Mouse (Mus musculus): Measurements from ENCODE around the gene Pecr.

DNA sequence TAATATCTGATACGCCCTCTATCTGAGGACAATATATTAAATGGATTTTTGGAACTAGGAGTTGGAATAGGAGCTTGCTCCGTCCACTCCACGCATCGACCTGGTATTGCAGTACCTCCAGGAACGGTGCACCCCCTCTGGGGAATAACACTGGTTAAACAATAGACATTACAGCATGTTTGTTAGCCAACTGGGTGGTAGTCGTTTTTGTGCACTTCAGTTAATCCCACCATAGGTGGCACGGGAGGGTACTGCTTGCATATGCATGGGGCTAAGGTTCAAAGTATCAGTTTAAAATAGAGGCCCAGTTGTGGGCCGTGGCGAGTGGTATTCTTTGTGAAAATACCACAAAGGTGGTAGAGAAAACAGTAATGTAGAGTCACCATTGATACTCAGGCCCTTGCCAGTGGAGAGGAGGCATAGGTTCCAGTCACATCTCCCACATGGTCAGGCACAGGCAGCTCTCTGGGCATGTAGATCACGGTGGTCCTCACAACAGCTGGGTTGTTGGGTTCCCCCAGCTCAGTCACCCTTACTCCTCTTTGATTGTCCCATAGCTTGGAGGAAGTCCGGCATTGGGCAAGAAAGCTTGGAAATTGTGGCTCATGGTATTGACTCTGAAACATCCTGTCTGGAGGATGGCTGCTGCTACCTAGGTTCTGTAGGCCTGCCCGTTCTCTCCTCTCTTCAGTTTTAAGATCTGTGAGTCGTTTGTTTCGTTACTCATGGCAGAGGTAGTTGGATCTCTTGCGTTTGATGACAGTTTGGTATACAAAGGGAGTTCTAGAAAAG lies 28.9 kb downstream of the Pecr start:
- TF ChIP-seq CTCF (IDR thresholded peaks at IDR 0.05; ENCODE audit: borderline replicate concordance, extremely low read depth, insufficient read depth, insufficient read length) (no peak; the same call in 1 of the 2 replicates), POLR2A (IDR thresholded peaks at IDR 0.05; ENCODE audit: borderline replicate concordance, extremely low read depth, insufficient read depth, insufficient read length, poor library complexity, severe bottlenecking) (no peak; the same call in 1 of the 2 replicates)

Measured in brain, embryonic 14.5 days (tissue).